Mouse (Mus musculus) small intestine, adult 10 weeks (tissue): ENCODE measurements around the gene Kcnk6. TPM values are rescaled to one million over a fixed set of nuclear protein-coding genes. Genes with fewer than 3 reads are reported as not detected.

Experiments
- polyA plus RNA-seq: library from polyadenylated mRNA; stranded (reverse); fragments of 350-450 nt; fragmentation: Illumina TruSeq; extraction: RNeasy Lipid Tissue Mini Kit (QIAGEN cat#74804); gene quantifications from one replicate; pipeline ENCODE4 v1.2.3, GENCODE M21; 2014; ENCODE audit warnings: low replicate concordance

Gene Kcnk6
- polyA plus RNA-seq = 8.2 TPM

DNA sequence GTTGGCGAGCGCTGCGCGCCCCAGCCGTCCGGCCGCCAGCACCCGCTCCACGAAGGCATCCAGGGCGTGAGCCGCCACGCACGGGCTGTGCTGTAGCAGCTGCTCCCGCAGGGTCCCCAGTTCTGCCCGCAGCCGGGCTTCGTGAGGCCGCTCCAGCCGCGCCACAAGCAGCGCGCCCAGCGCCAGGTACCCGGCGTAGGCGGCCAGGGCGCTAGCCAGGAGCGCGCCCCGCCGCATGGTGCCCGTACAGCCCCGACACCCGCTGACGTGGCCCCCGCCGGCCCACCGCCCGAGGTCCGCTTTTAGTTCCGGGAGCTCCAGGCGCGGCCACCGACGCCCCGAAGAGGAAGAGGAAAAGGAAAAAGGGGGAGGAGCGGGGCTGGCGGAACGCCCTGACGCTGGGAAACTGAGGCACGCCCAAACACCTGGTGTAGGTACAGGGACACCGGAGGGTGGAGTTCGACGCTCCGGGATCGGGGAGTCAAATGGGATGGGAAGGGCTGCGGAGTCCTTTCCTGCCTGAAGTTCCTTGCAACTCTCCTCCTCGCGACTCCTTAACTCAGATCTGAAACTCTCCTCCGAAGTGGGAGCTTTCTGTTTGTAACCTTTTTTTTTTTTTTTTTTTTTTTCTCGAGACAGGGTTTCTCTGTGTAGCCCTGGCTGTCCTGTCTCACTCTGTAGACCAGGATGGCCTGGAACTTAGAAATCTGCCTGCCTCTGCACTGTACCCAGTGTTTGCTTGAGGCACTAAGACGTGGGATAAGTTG, at the start of gene Kcnk6:
Gene Kcnk6, minus strand, starts transcription at position 269 of the 767 bp plus-strand sequence.

DNA sequence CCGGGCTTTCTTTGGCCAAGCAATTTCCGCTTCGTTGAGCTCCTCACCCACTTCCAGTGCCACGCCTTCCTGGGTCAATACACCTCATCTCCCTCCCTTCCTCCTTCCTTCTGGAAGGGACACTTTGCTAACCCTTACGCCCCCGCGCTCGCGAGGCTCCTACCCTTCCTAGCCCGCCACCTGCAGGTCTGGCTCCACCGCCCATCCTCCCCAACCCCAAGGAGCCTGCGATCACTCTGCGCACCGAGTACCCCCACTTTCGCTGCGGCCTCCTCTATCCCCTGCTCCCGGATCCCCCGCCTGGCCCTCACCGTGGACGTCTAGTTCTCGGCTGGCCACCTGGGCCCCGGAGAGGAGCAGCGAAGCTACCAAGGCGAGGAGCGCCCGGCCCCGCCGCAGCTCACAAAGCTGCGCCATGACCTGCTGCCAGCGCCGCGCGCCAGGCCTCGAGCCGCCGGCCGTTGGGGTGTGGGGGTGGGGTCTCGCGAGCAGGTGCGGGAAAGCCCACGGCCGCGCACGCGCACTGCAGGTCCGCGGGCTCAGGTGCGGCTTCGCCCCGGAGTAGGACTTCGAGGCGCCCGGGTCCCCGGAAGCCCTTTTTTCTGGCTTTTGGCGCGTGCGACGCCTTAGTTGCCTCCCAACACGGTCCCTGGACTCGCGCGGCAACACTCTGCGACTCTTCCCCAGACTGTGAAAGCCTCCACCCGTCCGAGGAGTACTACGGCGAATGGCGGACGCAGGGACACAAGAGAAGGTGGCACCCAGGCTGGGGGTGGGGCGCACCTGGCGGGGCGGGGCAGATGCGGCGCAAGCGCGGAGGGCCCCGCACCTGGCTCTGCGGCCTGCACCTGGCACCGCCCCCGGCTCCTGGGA, 49.1 kb upstream of the Kcnk6 start, which contains the start of gene Spint2:
Gene Spint2, minus strand, starts transcription at position 712 of the 873 bp plus-strand sequence.

DNA sequence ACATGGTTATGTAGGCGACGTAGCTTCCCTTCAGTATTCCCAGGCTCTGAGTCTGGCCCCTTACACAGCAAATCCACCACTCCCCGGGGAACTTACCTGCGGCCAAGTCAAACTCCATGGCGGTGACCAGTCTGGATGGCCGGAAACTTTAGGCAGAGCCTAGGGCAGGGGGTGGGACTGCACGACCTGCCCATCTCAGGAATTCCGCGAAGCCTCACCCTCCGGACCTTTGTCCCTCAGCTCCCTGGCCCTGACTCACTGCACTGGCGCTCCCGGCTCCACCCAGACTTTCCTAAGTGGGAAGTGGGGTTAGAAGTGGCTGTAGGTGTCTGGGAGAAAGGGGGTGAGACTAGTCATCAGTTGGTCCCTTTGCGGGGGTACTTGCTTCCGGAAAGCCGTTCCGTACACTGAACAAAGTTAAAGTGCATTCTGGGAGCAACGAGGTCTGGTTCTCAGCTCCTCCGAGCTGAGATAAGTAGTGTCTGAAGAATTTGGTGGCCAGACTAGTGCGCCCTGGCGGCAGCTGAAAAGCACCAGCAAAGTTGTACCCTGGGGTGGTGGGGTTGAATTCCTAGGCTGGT, 16.0 kb upstream of the Kcnk6 start, which contains the start of gene 2200002D01Rik:
Gene 2200002D01Rik, minus strand, starts transcription at position 206 of the 581 bp plus-strand sequence.

DNA sequence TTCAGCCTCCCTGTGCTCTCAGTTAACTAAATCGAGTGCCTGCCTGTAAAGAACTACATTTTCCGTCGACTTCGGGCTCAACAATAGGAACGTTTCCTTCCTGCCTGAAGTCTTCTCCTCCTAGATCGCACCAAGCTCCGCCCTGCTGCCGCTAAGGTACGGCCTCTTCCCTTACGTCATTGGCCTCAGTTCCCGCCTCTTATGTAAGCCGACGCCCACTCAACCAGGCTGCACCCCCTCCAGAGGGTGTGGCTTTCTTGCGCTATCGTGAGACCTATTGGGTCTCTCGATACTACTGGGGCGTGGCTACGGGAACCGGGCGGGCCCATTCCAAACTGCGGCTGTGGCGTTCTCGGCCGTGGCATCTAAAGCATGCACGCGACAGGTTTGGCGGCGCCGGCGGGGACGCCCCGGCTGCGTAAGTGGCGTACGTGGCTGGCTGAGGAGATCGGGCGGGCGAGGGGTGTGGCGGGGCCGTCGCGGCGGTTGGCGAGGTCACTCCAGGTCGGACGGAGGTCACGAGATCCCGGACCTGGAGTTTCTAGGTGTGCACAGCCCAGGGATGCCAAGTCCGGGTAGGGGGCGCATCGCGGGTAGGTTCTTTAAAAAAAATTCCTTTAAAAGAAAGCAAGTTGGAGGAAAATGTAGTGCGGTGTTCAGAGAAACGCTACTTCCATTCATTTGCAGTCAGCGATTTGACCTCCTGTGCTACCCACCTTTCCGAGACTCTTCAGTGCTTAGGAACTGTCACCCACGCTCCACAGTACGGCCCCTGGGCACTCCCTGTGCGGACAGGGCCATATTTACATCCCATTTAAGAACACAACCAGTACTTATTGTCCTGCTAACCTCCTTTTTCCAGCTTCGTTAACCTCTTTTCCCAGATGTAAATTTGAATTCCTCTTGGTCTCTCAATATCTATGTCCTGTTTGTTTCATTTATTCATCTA, 6.0 kb upstream of the Kcnk6 start, which contains the start of gene Yif1b:
Gene Yif1b, plus strand, starts transcription at position 311 of the 949 bp plus-strand sequence.

DNA sequence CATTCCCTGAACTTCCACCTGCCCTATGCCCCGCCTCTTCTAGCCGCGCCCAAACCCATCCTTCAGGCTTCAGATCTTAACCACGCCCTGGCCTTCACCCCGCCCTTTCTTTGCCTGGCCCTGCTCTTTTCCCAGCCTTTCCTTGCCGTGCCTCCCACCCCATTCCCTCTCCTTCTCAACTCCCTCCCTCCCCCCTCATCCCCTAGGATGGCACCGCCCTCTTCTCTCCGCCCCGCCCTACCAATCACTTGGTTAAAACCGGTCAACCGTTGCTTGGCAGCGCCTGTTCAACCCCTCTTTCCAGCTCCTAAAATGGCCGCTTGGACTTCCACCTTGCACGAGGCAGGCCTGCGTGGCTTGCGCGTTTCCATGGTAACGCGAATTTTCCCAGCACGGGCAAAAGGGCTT, 18.6 kb downstream of the Kcnk6 start, which contains the start of gene Catsperg1:
Gene Catsperg1, minus strand, starts transcription at position 361 of the 408 bp plus-strand sequence.

DNA sequence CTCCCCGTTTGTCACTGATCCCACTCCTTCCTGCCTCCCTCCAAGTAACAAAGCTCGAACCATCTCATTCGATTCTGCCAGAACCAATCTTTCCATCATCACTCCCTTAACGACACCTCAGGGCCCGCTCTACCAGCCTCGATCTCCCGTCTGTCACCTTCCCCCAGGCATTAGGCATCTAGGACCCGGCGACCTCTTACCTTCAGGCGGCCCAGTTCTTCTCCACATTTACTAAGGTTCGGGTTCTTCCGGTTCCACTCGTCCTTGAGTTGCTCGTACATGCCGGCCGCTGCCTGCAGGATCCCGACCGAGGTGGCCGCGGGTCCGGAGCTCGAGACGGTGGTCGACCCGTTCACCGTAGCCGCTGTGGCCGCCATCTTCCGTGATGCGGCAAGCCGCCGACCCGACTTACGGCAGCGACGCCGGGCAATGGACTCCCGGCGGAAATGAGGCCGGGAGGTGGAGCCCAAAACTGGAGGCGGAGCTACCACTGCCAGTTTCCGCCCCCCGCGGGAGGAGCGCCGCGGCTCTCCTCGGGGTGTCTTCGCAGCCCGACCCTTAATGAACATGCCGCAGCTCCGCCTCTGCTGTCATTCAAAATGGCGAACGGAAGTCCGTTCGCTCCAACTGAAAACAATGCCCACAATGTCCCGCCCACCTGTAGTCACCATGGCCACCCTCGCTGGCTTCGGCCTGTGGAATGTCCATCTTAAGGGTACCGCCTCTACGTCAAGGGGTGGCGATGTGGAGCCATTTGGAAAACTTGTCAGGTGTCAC, 52.0 kb downstream of the Kcnk6 start, which contains the start of gene Psmd8:
Gene Psmd8, minus strand, starts transcription at position 625 of the 777 bp plus-strand sequence.

Other genes with a start within 250 kb of the Kcnk6 start
- gene Ryr1, start 107.3 kb downstream of the Kcnk6 start, polyA plus RNA-seq = 0.04 TPM
- 1.3 TPM for gene Rasgrp4, start 97.7 kb downstream of the Kcnk6 start, polyA plus RNA-seq
- gene Fam98c, start 76.3 kb downstream of the Kcnk6 start, polyA plus RNA-seq = 14.6 TPM
- gene Ggn, start 62.3 kb downstream of the Kcnk6 start, polyA plus RNA-seq = not detected
- gene Spred3, start 62.1 kb downstream of the Kcnk6 start, polyA plus RNA-seq = 2.2 TPM
- 40.1 TPM for gene Psmd8, start 51.8 kb downstream of the Kcnk6 start, polyA plus RNA-seq
- gene Catsperg1, start 18.5 kb downstream of the Kcnk6 start, polyA plus RNA-seq = 0.41 TPM
- gene Yif1b, start 5.8 kb upstream of the Kcnk6 start, polyA plus RNA-seq = not detected
- gene 2200002D01Rik, start 16.0 kb upstream of the Kcnk6 start, polyA plus RNA-seq = 123 TPM
- 60.9 TPM for gene Spint2, start 49.4 kb upstream of the Kcnk6 start, polyA plus RNA-seq
- not detected for gene Ppp1r14a, start 56.8 kb upstream of the Kcnk6 start, polyA plus RNA-seq
- gene Dpf1, start 71.4 kb upstream of the Kcnk6 start, polyA plus RNA-seq = not detected